Mouse (Mus musculus) embryonic facial prominence, embryonic 10.5 days (tissue): ENCODE measurements around the gene Ttc28. TPM values are rescaled to one million over a fixed set of nuclear protein-coding genes. Genes with fewer than 3 reads are reported as not detected.
A peak's percentile ranks its signal among the peaks of the same experiment; 100 is the strongest.

Experiments used
- DNase-seq: peaks from one replicate; pipeline ENCODE4 v3.0.0-alpha.2; 2017; ENCODE audit warnings: low spot score
- H3K27ac ChIP-seq: fragments of 300-500 bp; sonication (generic); replicated peaks from 2 replicates; pipeline ENCODE4 v1.5.1; 2016; ENCODE audit warnings: mild to moderate bottlenecking
- H3K27me3 ChIP-seq: fragments of 300-500 bp; sonication (generic); replicated peaks from 2 replicates; pipeline ENCODE4 v1.6.1; 2016; ENCODE audit warnings: low read depth, mild to moderate bottlenecking; ENCODE audit not compliant: poor library complexity, severe bottlenecking
- H3K36me3 ChIP-seq: fragments of 300-500 bp; sonication (generic); replicated peaks from 2 replicates; pipeline ENCODE4 v1.6.1; 2016; ENCODE audit warnings: mild to moderate bottlenecking, moderate library complexity
- H3K4me1 ChIP-seq: fragments of 300-500 bp; sonication (generic); 2 replicates; pipeline ENCODE4 v1.6.1; 2016
- H3K4me3 ChIP-seq: fragments of 300-500 bp; sonication (generic); 2 replicates; pipeline ENCODE4 v1.5.1; 2016; ENCODE audit warnings: mild to moderate bottlenecking, moderate library complexity
- H3K9me3 ChIP-seq: fragments of 300-500 bp; sonication (generic); 2 replicates; pipeline ENCODE4 v1.6.1; 2016; ENCODE audit warnings: mild to moderate bottlenecking
- WGBS: fragments of 180-500 bp; shearing (Covaris S2); methylation state at CpG from one replicate; pipeline ENCODE4 v1.1.7; 2016; 5-methylcytosine and 5-hydroxymethylcytosine counted together
- polyA plus RNA-seq: library from polyadenylated mRNA; unstranded; fragments of >200 nt; fragmentation: Nextera tagmentation; extraction: Ambion mirVana; gene quantifications from 2 replicates; pipeline ENCODE4 v1.2.1, GENCODE M21; 2016

The Ttc28 gene
- polyA plus RNA-seq, 1 experiment from 2014 or later = 12.8 TPM

DNA sequence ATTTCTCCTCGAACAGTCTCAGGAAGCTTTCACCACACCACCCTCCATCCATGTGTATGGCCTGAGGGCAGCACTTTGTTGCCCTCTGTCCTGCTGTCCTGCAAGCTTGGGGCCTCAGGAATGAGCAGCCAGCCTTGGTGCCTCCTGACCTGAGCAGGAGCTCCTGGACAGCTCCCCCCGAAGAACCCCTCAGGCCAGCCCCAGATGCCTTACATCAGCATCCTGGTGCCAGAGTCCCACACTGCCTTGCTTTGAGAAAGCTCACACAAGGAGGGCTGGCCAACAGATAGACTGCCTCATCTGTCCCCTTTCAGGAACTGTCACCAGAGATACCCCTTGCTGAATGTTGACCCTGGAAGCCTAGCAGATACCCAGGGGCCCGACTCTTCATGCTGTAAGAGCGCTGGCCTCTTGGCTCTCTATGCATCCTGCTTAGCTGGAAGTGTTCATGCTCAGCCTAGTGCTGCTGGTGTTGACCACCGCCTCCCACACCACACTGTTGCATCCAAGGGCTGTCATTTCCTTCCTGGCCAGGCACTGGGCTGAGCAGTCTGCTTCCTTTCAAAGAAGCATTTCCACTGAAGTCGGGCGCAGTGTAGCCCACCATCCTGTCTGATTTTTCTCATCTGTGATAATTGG, 259.4 kb downstream of the Ttc28 start:
- peak; percentile 32 for DNase-seq
- peaks cover 70% of the 10 kb centered on the region for H3K4me1 ChIP-seq
- WGBS = 60% methylated on average over 7 of the region's 7 CpGs
- no peaks in the 10 kb centered on the region for H3K27me3 ChIP-seq
- H3K36me3 ChIP-seq = no peaks in the 10 kb centered on the region
- H3K27ac ChIP-seq = peak overlapping the region; percentile 74
- no peak overlapping the region for H3K4me3 ChIP-seq
- H3K9me3 ChIP-seq = no peaks in the 10 kb centered on the region

- no peaks in the 10 kb centered on the region for H3K9me3 ChIP-seq
- H3K36me3 ChIP-seq = no peaks in the 10 kb centered on the region
- peaks cover 70% of the 10 kb centered on the region for H3K4me1 ChIP-seq
- no peak overlapping the region for H3K4me3 ChIP-seq
- no peaks in the 10 kb centered on the region for H3K27me3 ChIP-seq
- 62% methylated on average over 14 of the region's 14 CpGs for WGBS
- H3K27ac ChIP-seq = peak overlapping the region; percentile 74
- no peak for DNase-seq
Measured at GRCm38 (mm10) chr5:111139622-111140021, 260.0 kb downstream of the Ttc28 start.

GRCm38 (mm10) chr5:111141139-111141885, 261.7 kb downstream of the Ttc28 start:
- H3K27me3 ChIP-seq = no peaks in the 10 kb centered on the region
- no peaks in the 10 kb centered on the region for H3K9me3 ChIP-seq
- no peak overlapping the region for H3K4me3 ChIP-seq
- H3K4me1 ChIP-seq = peaks cover 59% of the 10 kb centered on the region
- peak overlapping the region; percentile 51 for H3K27ac ChIP-seq
- no peaks in the 10 kb centered on the region for H3K36me3 ChIP-seq
- DNase-seq = no peak
- WGBS = 80% methylated on average over 20 of the region's 20 CpGs

DNA sequence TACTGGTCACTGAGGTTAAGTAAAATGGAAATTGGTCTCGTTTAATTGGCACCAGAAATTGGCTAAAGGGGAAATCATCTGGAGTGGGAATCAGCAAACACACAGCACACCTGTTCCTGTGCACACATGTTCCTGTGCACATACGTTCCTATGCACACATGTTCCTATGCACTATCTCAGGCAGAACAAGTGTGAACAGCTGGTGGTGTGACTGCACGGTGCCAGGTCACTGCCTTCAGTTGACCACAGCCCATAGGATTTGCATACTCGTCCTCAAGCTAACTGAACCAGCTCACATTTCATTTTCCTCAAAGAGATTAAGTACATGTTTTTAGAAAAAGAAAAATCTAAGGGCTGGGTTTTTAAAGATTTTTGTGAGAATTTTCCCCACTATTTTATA, 263.2 kb downstream of the Ttc28 start:
- no peak for DNase-seq
- H3K4me3 ChIP-seq = no peak overlapping the region
- 75% methylated on average over 4 of the region's 4 CpGs for WGBS
- H3K4me1 ChIP-seq = peaks cover 46% of the 10 kb centered on the region
- no peaks in the 10 kb centered on the region for H3K27me3 ChIP-seq
- H3K9me3 ChIP-seq = no peaks in the 10 kb centered on the region
- H3K27ac ChIP-seq = no peak overlapping the region
- no peaks in the 10 kb centered on the region for H3K36me3 ChIP-seq

- Histone ChIP-seq H3K27ac (no peak overlapping the region), H3K36me3 (no peaks in the 10 kb centered on the region), H3K27me3 (no peaks in the 10 kb centered on the region), H3K4me1 (peaks cover 40% of the 10 kb centered on the region), H3K4me3 (no peak overlapping the region), H3K9me3 (no peaks in the 10 kb centered on the region)
- WGBS = 93% methylated on average over 7 of the region's 7 CpGs
- DNase-seq = no peak
Measured at GRCm38 (mm10) chr5:111144411-111144810, 264.8 kb downstream of the Ttc28 start.

GRCm38 (mm10) chr5:111150581-111150980, 271.0 kb downstream of the Ttc28 start:
- Histone ChIP-seq H3K27ac (no peak overlapping the region), H3K4me1 (peaks cover 63% of the 10 kb centered on the region), H3K27me3 (no peaks in the 10 kb centered on the region), H3K9me3 (no peaks in the 10 kb centered on the region), H3K36me3 (no peaks in the 10 kb centered on the region), H3K4me3 (no peak overlapping the region)
- no peak for DNase-seq
- 95% methylated on average over 14 of the region's 14 CpGs for WGBS

DNA sequence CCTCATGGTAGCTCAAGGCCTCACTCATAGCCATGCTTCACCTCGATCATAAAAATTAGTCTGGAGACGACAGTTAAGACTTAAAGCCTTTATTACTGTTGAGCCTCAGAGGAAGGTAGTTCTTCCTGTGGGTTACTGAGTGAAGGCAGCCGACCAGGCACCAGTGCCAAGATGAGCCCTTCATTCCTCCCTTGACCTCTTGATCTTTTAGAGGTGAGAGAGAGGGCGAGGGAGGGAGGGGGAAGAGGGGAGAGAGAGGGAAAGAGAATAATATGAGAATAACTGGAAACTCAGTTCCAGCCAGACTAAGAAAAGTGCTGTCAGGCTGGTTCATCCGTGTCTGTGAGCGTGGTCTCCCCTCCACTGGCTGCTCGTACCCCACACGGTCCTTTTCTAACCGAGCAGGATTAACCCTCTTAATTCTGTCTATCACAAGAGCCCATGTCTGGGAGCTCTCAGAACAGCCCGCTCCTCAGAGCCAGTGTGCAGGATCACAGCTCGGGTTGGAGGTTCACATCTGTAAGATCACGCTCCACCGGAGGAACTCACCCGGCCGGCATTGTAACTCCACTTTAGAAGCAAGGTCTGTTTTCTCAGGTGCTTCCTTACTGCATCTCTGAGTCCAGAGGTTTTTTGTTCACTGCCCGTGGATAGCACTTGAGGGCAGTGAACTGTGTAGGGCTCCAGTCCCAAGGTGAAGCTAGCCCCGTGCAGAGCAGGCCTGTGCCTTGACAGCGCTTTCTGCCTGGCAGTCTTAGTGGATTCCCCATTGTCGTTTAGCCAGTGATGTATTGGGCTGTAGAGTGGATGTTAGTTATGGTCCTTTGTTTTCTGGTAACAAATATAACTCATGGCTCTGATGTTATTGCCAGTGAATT, 272.5 kb downstream of the Ttc28 start:
- 32% methylated on average over 19 of the region's 19 CpGs for WGBS

DNA sequence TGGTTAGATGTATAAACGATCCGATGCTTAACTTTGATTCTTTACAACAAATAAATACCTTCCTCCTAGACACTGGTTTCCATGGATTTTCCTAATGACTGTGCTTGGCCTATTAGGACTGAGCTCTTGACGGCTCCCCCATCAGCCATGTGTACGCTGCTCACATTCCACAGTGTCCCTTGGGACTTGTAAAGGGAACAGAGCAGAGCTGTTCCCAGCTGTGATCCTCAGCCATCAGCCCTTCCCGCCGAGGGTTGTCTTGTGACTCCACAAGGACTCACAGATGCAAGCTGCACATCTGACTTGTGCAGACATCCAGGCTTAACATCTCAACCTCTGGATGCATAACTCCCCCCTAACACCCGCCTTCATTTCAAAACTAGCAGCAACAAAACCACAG, 275.0 kb downstream of the Ttc28 start:
- no peaks in the 10 kb centered on the region for H3K9me3 ChIP-seq
- peaks cover 78% of the 10 kb centered on the region for H3K4me1 ChIP-seq
- no peaks in the 10 kb centered on the region for H3K36me3 ChIP-seq
- H3K27me3 ChIP-seq = no peaks in the 10 kb centered on the region
- peak overlapping the region; percentile 65 for H3K27ac ChIP-seq
- peak overlapping the region; percentile 12; the same call in 1 of the 2 replicates for H3K4me3 ChIP-seq
- WGBS = 28% methylated on average over 7 of the region's 7 CpGs
- peak; percentile 71 for DNase-seq

More for the DNA sequence above, 272.5 kb downstream of the Ttc28 start:
- Histone ChIP-seq H3K9me3 (no peaks in the 10 kb centered on the region), H3K4me1 (peaks cover 74% of the 10 kb centered on the region), H3K36me3 (no peaks in the 10 kb centered on the region), H3K27me3 (no peaks in the 10 kb centered on the region), H3K27ac (peak overlapping the region; percentile 58), H3K4me3 (no peak overlapping the region)
- DNase-seq = peak; percentile 52

DNA sequence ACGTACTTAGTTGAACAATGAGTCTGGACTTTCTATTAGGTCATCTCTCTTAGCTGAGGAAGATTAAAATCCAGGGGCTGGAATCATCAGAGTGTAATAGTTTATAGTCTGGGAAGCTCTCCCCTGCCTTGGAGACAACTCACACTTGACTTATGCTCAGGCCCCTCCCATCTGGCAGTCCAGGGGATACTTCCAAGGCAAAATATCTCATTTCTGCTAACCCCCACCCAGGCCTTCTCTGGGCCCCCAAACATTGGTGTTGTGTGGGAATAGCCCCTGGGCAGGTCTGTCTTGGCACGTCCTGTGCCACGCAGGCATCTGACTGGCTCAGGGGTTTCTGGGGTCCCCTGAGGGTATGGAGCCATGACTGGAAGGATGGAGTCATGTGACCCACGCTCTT, 275.7 kb downstream of the Ttc28 start:
- DNase-seq = no peak
- H3K36me3 ChIP-seq = no peaks in the 10 kb centered on the region
- H3K4me1 ChIP-seq = peaks cover 85% of the 10 kb centered on the region
- no peaks in the 10 kb centered on the region for H3K27me3 ChIP-seq
- 82% methylated on average over 4 of the region's 4 CpGs for WGBS
- H3K4me3 ChIP-seq = no peak overlapping the region
- 0 out of 2 replicates have a peak overlapping the region, but pooled peaks have one; percentile 40 for H3K27ac ChIP-seq
- H3K9me3 ChIP-seq = no peaks in the 10 kb centered on the region

DNA sequence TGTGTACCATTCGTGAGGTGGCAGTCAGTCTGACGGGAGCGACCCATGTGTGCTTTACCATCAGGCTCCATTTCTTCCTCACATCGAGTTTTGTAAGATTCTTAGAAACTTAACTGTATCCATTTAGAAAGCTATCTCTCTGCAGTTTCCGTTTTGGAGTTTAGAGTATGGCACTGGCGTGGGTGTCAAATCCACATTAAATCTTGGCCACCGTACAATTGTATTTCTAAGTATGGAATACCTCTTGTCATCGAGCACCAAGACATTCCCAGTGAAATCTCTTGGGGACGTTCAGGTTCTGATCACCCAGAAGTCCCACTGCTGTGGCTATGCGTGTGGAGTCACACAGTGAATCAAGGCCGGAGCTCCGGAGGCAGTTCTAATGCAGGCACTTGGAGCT, 276.3 kb downstream of the Ttc28 start:
- Histone ChIP-seq H3K27me3 (no peaks in the 10 kb centered on the region), H3K9me3 (no peaks in the 10 kb centered on the region), H3K27ac (no peak overlapping the region), H3K4me3 (no peak overlapping the region), H3K4me1 (peaks cover 86% of the 10 kb centered on the region), H3K36me3 (no peaks in the 10 kb centered on the region)
- WGBS = 94% methylated on average over 12 of the region's 12 CpGs
- no peak for DNase-seq

DNA sequence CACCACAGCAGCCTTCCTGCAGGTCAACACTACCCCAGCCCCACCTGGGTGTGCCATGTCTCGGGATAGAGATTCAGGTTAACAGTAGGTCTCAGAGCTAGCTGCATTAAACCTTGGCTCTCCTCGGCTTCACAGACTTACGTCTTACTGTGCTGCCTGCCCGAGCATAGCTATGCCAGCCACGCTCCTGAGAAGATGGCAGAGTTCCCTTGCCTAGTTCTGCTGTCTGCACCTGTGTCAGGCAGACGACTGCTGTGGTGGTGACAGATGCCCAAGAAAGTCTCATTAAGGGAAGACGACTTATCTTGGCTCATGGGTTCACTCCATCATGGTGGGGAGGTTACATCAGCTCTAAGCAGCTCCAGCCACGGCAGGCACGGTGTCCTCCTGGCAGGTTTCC, 278.7 kb downstream of the Ttc28 start:
- H3K27me3 ChIP-seq = peaks cover 4% of the 10 kb centered on the region; the same call in 1 of the 2 replicates
- no peaks in the 10 kb centered on the region for H3K9me3 ChIP-seq
- WGBS = 88% methylated on average over 9 of the region's 9 CpGs
- no peak overlapping the region for H3K4me3 ChIP-seq
- H3K36me3 ChIP-seq = no peaks in the 10 kb centered on the region
- DNase-seq = no peak
- no peak overlapping the region; the same call in 1 of the 2 replicates for H3K27ac ChIP-seq
- H3K4me1 ChIP-seq = peaks cover 79% of the 10 kb centered on the region

- peaks cover 79% of the 10 kb centered on the region for H3K4me1 ChIP-seq
- H3K36me3 ChIP-seq = no peaks in the 10 kb centered on the region
- peak overlapping the region; percentile 66 for H3K27ac ChIP-seq
- DNase-seq = peak; percentile 64
- H3K4me3 ChIP-seq = peak overlapping the region; percentile 23
- WGBS = 49% methylated on average over 23 of the region's 23 CpGs
- H3K9me3 ChIP-seq = no peaks in the 10 kb centered on the region
- H3K27me3 ChIP-seq = peaks cover 4% of the 10 kb centered on the region; the same call in 1 of the 2 replicates
Measured at GRCm38 (mm10) chr5:111159628-111160321, 280.2 kb downstream of the Ttc28 start.
